Mouse (Mus musculus): ENCODE data around the gene Sox15.

DNA sequence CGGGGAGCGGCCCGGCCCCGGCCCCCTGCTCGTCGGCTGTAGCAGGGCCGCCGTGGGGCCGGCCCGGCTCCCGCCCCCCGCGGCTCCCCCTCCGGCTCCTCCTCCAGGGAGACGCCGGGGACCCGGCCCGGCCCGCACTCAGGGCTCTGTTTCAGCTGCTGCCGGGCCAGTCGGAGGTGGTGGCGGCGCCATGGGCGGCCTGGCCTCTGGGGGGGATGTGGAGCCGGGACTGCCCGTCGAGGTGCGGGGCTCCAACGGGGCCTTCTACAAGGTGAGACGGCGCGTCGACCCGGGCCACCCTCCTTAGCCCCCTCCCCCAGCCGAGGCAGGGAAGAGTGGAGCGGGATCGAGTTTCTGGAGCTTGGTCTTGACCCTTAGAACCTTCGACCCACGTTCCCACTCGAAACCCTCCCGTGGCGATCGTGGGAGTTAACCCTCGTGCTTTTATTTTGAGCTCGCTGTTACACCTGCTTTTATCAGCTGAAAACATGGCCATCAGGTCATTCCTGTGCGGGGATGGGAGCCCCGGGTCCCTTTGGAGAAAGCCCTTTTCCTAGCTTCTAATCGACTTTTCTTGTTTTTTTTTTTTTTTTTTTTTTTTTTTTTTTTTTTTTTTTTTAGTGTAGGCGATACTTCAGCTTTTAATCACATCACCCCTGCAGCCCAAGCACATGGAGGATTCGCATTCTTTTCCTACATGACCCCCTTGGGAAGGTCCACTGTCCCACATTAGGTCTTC, 21.8 kb upstream of the Sox15 start:
- TF ChIP-seq TAL1 (IDR thresholded peaks at IDR 0.05; ENCODE audit: low read length) (no peak), GATA1 (IDR thresholded peaks at IDR 0.05; ENCODE audit: low read length) (no peak)
